Mouse (Mus musculus): ENCODE results near the gene Galnt14. TPM values are rescaled to one million over a fixed set of nuclear protein-coding genes. Genes with fewer than 3 reads are reported as not detected.
A peak's percentile ranks its signal among the peaks of the same experiment; 100 is the strongest.

Gene Galnt14
- polyA plus RNA-seq, 1 experiment from 2014 or later, result 16.8 TPM

- Histone ChIP-seq H3K27me3 (ENCODE audit: control insufficient read depth, insufficient read depth, low read length) (no peaks in the 10 kb centered on the region), H3K27ac (0 out of 2 replicates have a peak overlapping the region, but pooled peaks have one; percentile 12), H3K4me1 (replicated peaks; ENCODE audit: control insufficient read depth, insufficient read depth, low read length) (no peaks in the 10 kb centered on the region), H3K4me2 (replicated peaks) (no peak overlapping the region), H3K36me3 (replicated peaks; ENCODE audit: control insufficient read depth, insufficient read depth) (no peaks in the 10 kb centered on the region), H3K4me3 (replicated peaks; ENCODE audit: low read length) (no peak overlapping the region), H3K9me3 (ENCODE audit: control insufficient read depth, low read length) (no peaks in the 10 kb centered on the region), H3K9ac (no peak overlapping the region)
- ATAC-seq (ENCODE audit: low FRiP score) (peak; percentile 60; the same call in 1 of the 2 replicates), DNase-seq (ENCODE audit: low spot score) (no peak)
- 68% methylated on average over 4 of the region's 4 CpGs for WGBS
Measured at GRCm38 (mm10) chr17:73460874-73461273, 249.4 kb downstream of the Galnt14 start.

- WGBS, result 76% methylated on average over 4 of the region's 4 CpGs
- Histone ChIP-seq H3K27me3 (ENCODE audit: control insufficient read depth, insufficient read depth, low read length) (no peaks in the 10 kb centered on the region), H3K4me1 (replicated peaks; ENCODE audit: control insufficient read depth, insufficient read depth, low read length) (no peaks in the 10 kb centered on the region), H3K4me3 (replicated peaks; ENCODE audit: low read length) (no peak overlapping the region), H3K9me3 (ENCODE audit: control insufficient read depth, low read length) (no peaks in the 10 kb centered on the region), H3K9ac (no peak overlapping the region), H3K36me3 (replicated peaks; ENCODE audit: control insufficient read depth, insufficient read depth) (no peaks in the 10 kb centered on the region), H3K4me2 (replicated peaks) (no peak overlapping the region), H3K27ac (no peak overlapping the region)
- DNase-seq (ENCODE audit: low spot score) (no peak), ATAC-seq (ENCODE audit: low FRiP score) (no peak)
Measured at GRCm38 (mm10) chr17:73458741-73459140, 251.5 kb downstream of the Galnt14 start.

- Histone ChIP-seq H3K4me2 (replicated peaks) (no peak overlapping the region), H3K4me1 (replicated peaks; ENCODE audit: control insufficient read depth, insufficient read depth, low read length) (no peaks in the 10 kb centered on the region), H3K9me3 (ENCODE audit: control insufficient read depth, low read length) (no peaks in the 10 kb centered on the region), H3K27me3 (ENCODE audit: control insufficient read depth, insufficient read depth, low read length) (no peaks in the 10 kb centered on the region), H3K9ac (no peak overlapping the region), H3K4me3 (replicated peaks; ENCODE audit: low read length) (no peak overlapping the region), H3K36me3 (replicated peaks; ENCODE audit: control insufficient read depth, insufficient read depth) (no peaks in the 10 kb centered on the region), H3K27ac (no peak overlapping the region)
- ATAC-seq (ENCODE audit: low FRiP score), result no peak
- WGBS, result 87% methylated on average over 2 of the region's 2 CpGs
- DNase-seq (ENCODE audit: low spot score), result no peak
Measured at GRCm38 (mm10) chr17:73456551-73456950, 253.7 kb downstream of the Galnt14 start.

GRCm38 (mm10) chr17:73453646-73454045 lies 256.6 kb downstream of the Galnt14 start:
- WGBS, result 44% methylated on average over 3 of the region's 3 CpGs
- H3K4me2 ChIP-seq (replicated peaks), result no peak overlapping the region
- H3K9ac ChIP-seq, result no peak overlapping the region
- no peaks in the 10 kb centered on the region for H3K27me3 ChIP-seq (ENCODE audit: control insufficient read depth, insufficient read depth, low read length)
- DNase-seq (ENCODE audit: low spot score) (peak; percentile 40), ATAC-seq (ENCODE audit: low FRiP score) (no peak)
- no peaks in the 10 kb centered on the region for H3K9me3 ChIP-seq (ENCODE audit: control insufficient read depth, low read length)
- no peak overlapping the region for H3K4me3 ChIP-seq (replicated peaks; ENCODE audit: low read length)
- H3K27ac ChIP-seq, result no peak overlapping the region
- H3K4me1 ChIP-seq (replicated peaks; ENCODE audit: control insufficient read depth, insufficient read depth, low read length), result no peaks in the 10 kb centered on the region
- no peaks in the 10 kb centered on the region for H3K36me3 ChIP-seq (replicated peaks; ENCODE audit: control insufficient read depth, insufficient read depth)

- Histone ChIP-seq H3K4me2 (replicated peaks) (no peak overlapping the region), H3K27ac (no peak overlapping the region), H3K9me3 (ENCODE audit: control insufficient read depth, low read length) (no peaks in the 10 kb centered on the region), H3K9ac (no peak overlapping the region), H3K27me3 (ENCODE audit: control insufficient read depth, insufficient read depth, low read length) (no peaks in the 10 kb centered on the region), H3K36me3 (replicated peaks; ENCODE audit: control insufficient read depth, insufficient read depth) (no peaks in the 10 kb centered on the region), H3K4me3 (replicated peaks; ENCODE audit: low read length) (no peak overlapping the region), H3K4me1 (replicated peaks; ENCODE audit: control insufficient read depth, insufficient read depth, low read length) (no peaks in the 10 kb centered on the region)
- 82% methylated on average over 4 of the region's 4 CpGs for WGBS
- no peak for DNase-seq (ENCODE audit: low spot score)
- no peak for ATAC-seq (ENCODE audit: low FRiP score)
Measured at GRCm38 (mm10) chr17:73452151-73452760, 258.0 kb downstream of the Galnt14 start.

GRCm38 (mm10) chr17:73449104-73449503 lies 261.1 kb downstream of the Galnt14 start:
- DNase-seq (ENCODE audit: low spot score) (no peak), ATAC-seq (ENCODE audit: low FRiP score) (no peak)
- Histone ChIP-seq H3K9me3 (ENCODE audit: control insufficient read depth, low read length) (no peaks in the 10 kb centered on the region), H3K4me1 (replicated peaks; ENCODE audit: control insufficient read depth, insufficient read depth, low read length) (no peaks in the 10 kb centered on the region), H3K9ac (no peak overlapping the region), H3K27ac (no peak overlapping the region), H3K27me3 (ENCODE audit: control insufficient read depth, insufficient read depth, low read length) (no peaks in the 10 kb centered on the region), H3K36me3 (replicated peaks; ENCODE audit: control insufficient read depth, insufficient read depth) (no peaks in the 10 kb centered on the region), H3K4me2 (replicated peaks) (no peak overlapping the region), H3K4me3 (replicated peaks; ENCODE audit: low read length) (no peak overlapping the region)

Other genes starting within 250 kb of the Galnt14 start
- gene Ehd3, start 93.7 kb upstream of the Galnt14 start, polyA plus RNA-seq (2014; fragmentation: Nextera tagmentation; extraction: Ambion mirVana), result 20.0 and 21.4 TPM in 2 replicates
- 0.16 and 0.24 TPM in 2 replicates for gene Xdh, start 239.7 kb upstream of the Galnt14 start, polyA plus RNA-seq (2014; fragmentation: Nextera tagmentation; extraction: Ambion mirVana)